Mouse (Mus musculus): ENCODE measurements at regions not wholly inside any gene's neighbourhood (a gene's known extent, or its start where the extent isn't known, plus 50 kb on each side); places are given as distances from the start of the nearest gene placed in this dataset.

GRCm38 (mm10) chr2:48599367-48599766 lies 214.5 kb upstream of the Acvr2a start:
- 72% methylated on average over 5 of the region's 5 CpGs for WGBS

GRCm38 (mm10) chr2:48601855-48602254 lies 212.1 kb upstream of the Acvr2a start:
- 72% methylated on average over 8 of the region's 8 CpGs for WGBS
- H3K4me3 ChIP-seq (replicated peaks; ENCODE audit: insufficient read depth, low read depth, low read length): no peak overlapping the region
- H3K27ac ChIP-seq (ENCODE audit: insufficient read depth, low read length): no peak overlapping the region
- no peak for DNase-seq
- no peak for TF ChIP-seq CTCF (IDR thresholded peaks at IDR 0.05; ENCODE audit: borderline replicate concordance, insufficient read depth, low read depth, low read length)
- TF ChIP-seq POLR2A (IDR thresholded peaks at IDR 0.05; ENCODE audit: borderline replicate concordance, insufficient read depth, low read length): no peak
- no peaks in the 10 kb centered on the region for H3K27me3 ChIP-seq (ENCODE audit: control insufficient read depth, insufficient read depth, low read length)
- no peaks in the 10 kb centered on the region for H3K4me1 ChIP-seq (ENCODE audit: control insufficient read depth, insufficient read depth, low read length)

More at GRCm38 (mm10) chr2:48599367-48599766, 214.5 kb upstream of the Acvr2a start:
- TF ChIP-seq POLR2A (IDR thresholded peaks at IDR 0.05; ENCODE audit: borderline replicate concordance, insufficient read depth, low read length) (no peak), CTCF (IDR thresholded peaks at IDR 0.05; ENCODE audit: borderline replicate concordance, insufficient read depth, low read depth, low read length) (no peak)
- Histone ChIP-seq H3K4me3 (replicated peaks; ENCODE audit: insufficient read depth, low read depth, low read length) (no peak overlapping the region), H3K4me1 (ENCODE audit: control insufficient read depth, insufficient read depth, low read length) (no peaks in the 10 kb centered on the region), H3K27me3 (ENCODE audit: control insufficient read depth, insufficient read depth, low read length) (no peaks in the 10 kb centered on the region), H3K27ac (ENCODE audit: insufficient read depth, low read length) (no peak overlapping the region)
- no peak for DNase-seq

GRCm38 (mm10) chr2:48609466-48609865 lies 204.4 kb upstream of the Acvr2a start:
- WGBS: 92% methylated on average over 3 of the region's 3 CpGs
- H3K4me3 ChIP-seq (replicated peaks; ENCODE audit: insufficient read depth, low read depth, low read length): no peak overlapping the region
- no peaks in the 10 kb centered on the region for H3K4me1 ChIP-seq (ENCODE audit: control insufficient read depth, insufficient read depth, low read length)
- TF ChIP-seq CTCF (IDR thresholded peaks at IDR 0.05; ENCODE audit: borderline replicate concordance, insufficient read depth, low read depth, low read length): no peak
- no peak for TF ChIP-seq POLR2A (IDR thresholded peaks at IDR 0.05; ENCODE audit: borderline replicate concordance, insufficient read depth, low read length)
- no peaks in the 10 kb centered on the region for H3K27me3 ChIP-seq (ENCODE audit: control insufficient read depth, insufficient read depth, low read length)
- no peak for DNase-seq
- no peak overlapping the region for H3K27ac ChIP-seq (ENCODE audit: insufficient read depth, low read length)

GRCm38 (mm10) chr2:48612251-48612650 lies 201.7 kb upstream of the Acvr2a start:
- DNase-seq: no peak
- Histone ChIP-seq H3K27ac (ENCODE audit: insufficient read depth, low read length) (no peak overlapping the region), H3K27me3 (ENCODE audit: control insufficient read depth, insufficient read depth, low read length) (no peaks in the 10 kb centered on the region), H3K4me3 (replicated peaks; ENCODE audit: insufficient read depth, low read depth, low read length) (no peak overlapping the region), H3K4me1 (ENCODE audit: control insufficient read depth, insufficient read depth, low read length) (no peaks in the 10 kb centered on the region)
- 67% methylated on average over 3 of the region's 3 CpGs for WGBS
- no peak for TF ChIP-seq POLR2A (IDR thresholded peaks at IDR 0.05; ENCODE audit: borderline replicate concordance, insufficient read depth, low read length)
- TF ChIP-seq CTCF (IDR thresholded peaks at IDR 0.05; ENCODE audit: borderline replicate concordance, insufficient read depth, low read depth, low read length): no peak

GRCm38 (mm10) chr2:48617141-48617699 lies 196.7 kb upstream of the Acvr2a start:
- no peaks in the 10 kb centered on the region for H3K4me1 ChIP-seq (ENCODE audit: control insufficient read depth, insufficient read depth, low read length)
- no peak for TF ChIP-seq POLR2A (IDR thresholded peaks at IDR 0.05; ENCODE audit: borderline replicate concordance, insufficient read depth, low read length)
- TF ChIP-seq CTCF (IDR thresholded peaks at IDR 0.05; ENCODE audit: borderline replicate concordance, insufficient read depth, low read depth, low read length): no peak
- DNase-seq: no peak
- H3K4me3 ChIP-seq (replicated peaks; ENCODE audit: insufficient read depth, low read depth, low read length): no peak overlapping the region
- no peak overlapping the region for H3K27ac ChIP-seq (ENCODE audit: insufficient read depth, low read length)
- 45% methylated on average over 3 of the region's 3 CpGs for WGBS
- H3K27me3 ChIP-seq (ENCODE audit: control insufficient read depth, insufficient read depth, low read length): no peaks in the 10 kb centered on the region

- no peak overlapping the region for H3K27ac ChIP-seq (ENCODE audit: insufficient read depth, low read length)
- DNase-seq: no peak
- 74% methylated on average over 5 of the region's 5 CpGs for WGBS
- no peak overlapping the region for H3K4me3 ChIP-seq (replicated peaks; ENCODE audit: insufficient read depth, low read depth, low read length)
- H3K27me3 ChIP-seq (ENCODE audit: control insufficient read depth, insufficient read depth, low read length): no peaks in the 10 kb centered on the region
- TF ChIP-seq CTCF (IDR thresholded peaks at IDR 0.05; ENCODE audit: borderline replicate concordance, insufficient read depth, low read depth, low read length) (no peak), POLR2A (IDR thresholded peaks at IDR 0.05; ENCODE audit: borderline replicate concordance, insufficient read depth, low read length) (no peak)
- H3K4me1 ChIP-seq (ENCODE audit: control insufficient read depth, insufficient read depth, low read length): 0 out of 2 replicates have a peak, but pooled peaks cover 2% of the 10 kb centered on the region
These were observed 194.9 kb upstream of the Acvr2a start for GRCm38 (mm10) chr2:48619042-48619441.

- Histone ChIP-seq H3K27ac (ENCODE audit: insufficient read depth, low read length) (no peak overlapping the region), H3K4me1 (ENCODE audit: control insufficient read depth, insufficient read depth, low read length) (0 out of 2 replicates have a peak, but pooled peaks cover 2% of the 10 kb centered on the region), H3K27me3 (ENCODE audit: control insufficient read depth, insufficient read depth, low read length) (no peaks in the 10 kb centered on the region), H3K4me3 (replicated peaks; ENCODE audit: insufficient read depth, low read depth, low read length) (no peak overlapping the region)
- no peak for DNase-seq
- TF ChIP-seq CTCF (IDR thresholded peaks at IDR 0.05; ENCODE audit: borderline replicate concordance, insufficient read depth, low read depth, low read length): no peak
- no peak for TF ChIP-seq POLR2A (IDR thresholded peaks at IDR 0.05; ENCODE audit: borderline replicate concordance, insufficient read depth, low read length)
- 76% methylated on average over 3 of the region's 3 CpGs for WGBS
These were observed 193.1 kb upstream of the Acvr2a start for GRCm38 (mm10) chr2:48620815-48621214.

GRCm38 (mm10) chr2:48622316-48622715 lies 191.6 kb upstream of the Acvr2a start:
- TF ChIP-seq CTCF (IDR thresholded peaks at IDR 0.05; ENCODE audit: borderline replicate concordance, insufficient read depth, low read depth, low read length) (no peak), POLR2A (IDR thresholded peaks at IDR 0.05; ENCODE audit: borderline replicate concordance, insufficient read depth, low read length) (no peak)
- H3K4me1 ChIP-seq (ENCODE audit: control insufficient read depth, insufficient read depth, low read length): 0 out of 2 replicates have a peak, but pooled peaks cover 2% of the 10 kb centered on the region
- no peak for DNase-seq
- no peaks in the 10 kb centered on the region for H3K27me3 ChIP-seq (ENCODE audit: control insufficient read depth, insufficient read depth, low read length)
- H3K27ac ChIP-seq (ENCODE audit: insufficient read depth, low read length): no peak overlapping the region
- no peak overlapping the region for H3K4me3 ChIP-seq (replicated peaks; ENCODE audit: insufficient read depth, low read depth, low read length)
- 33% methylated on average over 1 of the region's 1 CpGs for WGBS
